Mouse (Mus musculus) midbrain, embryonic 12.5 days (tissue): ENCODE results near the gene Iffo1. TPM values are rescaled to one million over a fixed set of nuclear protein-coding genes. Genes with fewer than 3 reads are reported as not detected.
A peak's percentile ranks its signal among the peaks of the same experiment; 100 is the strongest.
"Not testable (repeated sequence)": the region's sequence is repeated elsewhere in the genome, so short reads cannot be mapped to it uniquely, and the experiment has no call there.

Experiments
- ATAC-seq: fragments of 200-750 bp; cut with Nextera tagmentation; 2 replicates; pipeline ENCODE4 v1.8.0; 2017; ENCODE audit warnings: low read depth, moderate TSS enrichment, moderate library complexity; ENCODE audit not compliant: low FRiP score
- H3K27ac ChIP-seq: fragments of 300-500 bp; sonication (generic); replicated peaks from 2 replicates; pipeline ENCODE4 v1.5.1; 2016; ENCODE audit warnings: mild to moderate bottlenecking
- H3K27me3 ChIP-seq: fragments of 300-500 bp; sonication (generic); 2 replicates; pipeline ENCODE4 v1.6.1; 2016; ENCODE audit warnings: mild to moderate bottlenecking
- H3K36me3 ChIP-seq: fragments of 300-500 bp; sonication (generic); 2 replicates; pipeline ENCODE4 v1.6.1; 2016
- H3K4me1 ChIP-seq: fragments of 300-500 bp; sonication (generic); 2 replicates; pipeline ENCODE4 v1.6.1; 2016
- H3K4me2 ChIP-seq: fragments of 300-500 bp; sonication (generic); replicated peaks from 2 replicates; pipeline ENCODE4 v1.6.1; 2016; ENCODE audit warnings: mild to moderate bottlenecking, moderate library complexity
- H3K4me3 ChIP-seq: fragments of 300-500 bp; sonication (generic); 2 replicates; pipeline ENCODE4 v1.5.1; 2016; ENCODE audit warnings: mild to moderate bottlenecking
- H3K9ac ChIP-seq: fragments of 300-500 bp; sonication (generic); replicated peaks from 2 replicates; pipeline ENCODE4 v1.6.1; 2016; ENCODE audit warnings: mild to moderate bottlenecking, moderate library complexity
- H3K9me3 ChIP-seq: fragments of 300-500 bp; sonication (generic); 2 replicates; pipeline ENCODE4 v1.6.1; 2016; ENCODE audit warnings: mild to moderate bottlenecking
- WGBS: fragments of 180-500 bp; shearing (Covaris S2); methylation state at CpG from one replicate; pipeline ENCODE4 v1.1.7; 2016; 5-methylcytosine and 5-hydroxymethylcytosine counted together
- polyA plus RNA-seq: library from polyadenylated mRNA; unstranded; fragments of >200 nt; fragmentation: Nextera tagmentation; extraction: Ambion mirVana; gene quantifications from 2 replicates; pipeline ENCODE4 v1.2.1, GENCODE M21; 2016

Gene Iffo1
- polyA plus RNA-seq, 1 experiment from 2014 or later: 18.7 TPM

GRCm38 (mm10) chr6:125156491-125156890, 11.4 kb downstream of the Iffo1 start:
- no peak overlapping the region for H3K4me2 ChIP-seq
- H3K4me3 ChIP-seq: no peak overlapping the region
- WGBS: 89% methylated on average over 3 of the region's 3 CpGs
- H3K4me1 ChIP-seq: peaks cover 27% of the 10 kb centered on the region
- no peak for ATAC-seq
- peak overlapping the region; percentile 80; the same call in 1 of the 2 replicates for H3K27ac ChIP-seq
- H3K27me3 ChIP-seq: no peaks in the 10 kb centered on the region
- no peaks in the 10 kb centered on the region for H3K9me3 ChIP-seq
- H3K9ac ChIP-seq: no peak overlapping the region
- peaks cover 66% of the 10 kb centered on the region for H3K36me3 ChIP-seq

- Histone ChIP-seq H3K27me3 (no peaks in the 10 kb centered on the region), H3K4me2 (no peak overlapping the region), H3K36me3 (peaks cover 61% of the 10 kb centered on the region), H3K4me3 (no peak overlapping the region), H3K9ac (peak overlapping the region; percentile 37), H3K27ac (peak overlapping the region; percentile 80), H3K9me3 (no peaks in the 10 kb centered on the region), H3K4me1 (peaks cover 29% of the 10 kb centered on the region)
- peak; percentile 11; the same call in 1 of the 2 replicates for ATAC-seq
- WGBS: 22% methylated on average over 7 of the region's 7 CpGs
Measured at GRCm38 (mm10) chr6:125156903-125157614, 12.0 kb downstream of the Iffo1 start.

GRCm38 (mm10) chr6:125158944-125159492, 14.0 kb downstream of the Iffo1 start:
- H3K27me3 ChIP-seq: no peaks in the 10 kb centered on the region
- 0 out of 2 replicates have a peak overlapping the region, but pooled peaks have one; percentile 15 for H3K9ac ChIP-seq
- no peaks in the 10 kb centered on the region for H3K9me3 ChIP-seq
- H3K4me2 ChIP-seq: no peak overlapping the region
- ATAC-seq: no peak
- H3K36me3 ChIP-seq: peaks cover 55% of the 10 kb centered on the region
- 87% methylated on average over 15 of the region's 15 CpGs for WGBS
- H3K27ac ChIP-seq: 0 out of 2 replicates have a peak overlapping the region, but pooled peaks have one; percentile 35
- H3K4me3 ChIP-seq: no peak overlapping the region
- peaks cover 38% of the 10 kb centered on the region for H3K4me1 ChIP-seq

GRCm38 (mm10) chr6:125159773-125160557, 14.9 kb downstream of the Iffo1 start:
- 0 out of 2 replicates have a peak overlapping the region, but pooled peaks have one; percentile 3 for H3K9ac ChIP-seq
- no peak for ATAC-seq
- peak overlapping the region; percentile 56; the same call in 1 of the 2 replicates for H3K27ac ChIP-seq
- H3K4me2 ChIP-seq: no peak overlapping the region
- no peaks in the 10 kb centered on the region for H3K9me3 ChIP-seq
- H3K27me3 ChIP-seq: no peaks in the 10 kb centered on the region
- H3K4me3 ChIP-seq: no peak overlapping the region
- H3K4me1 ChIP-seq: peaks cover 43% of the 10 kb centered on the region
- peaks cover 52% of the 10 kb centered on the region for H3K36me3 ChIP-seq
- WGBS: 89% methylated on average over 7 of the region's 7 CpGs

GRCm38 (mm10) chr6:125160558-125160853, 15.5 kb downstream of the Iffo1 start:
- no peaks in the 10 kb centered on the region for H3K27me3 ChIP-seq
- H3K4me3 ChIP-seq: no peak overlapping the region
- peaks cover 47% of the 10 kb centered on the region for H3K36me3 ChIP-seq
- peak overlapping the region; percentile 56; the same call in 1 of the 2 replicates for H3K27ac ChIP-seq
- H3K4me2 ChIP-seq: no peak overlapping the region
- no peak overlapping the region for H3K9ac ChIP-seq
- peaks cover 43% of the 10 kb centered on the region for H3K4me1 ChIP-seq
- no peak for ATAC-seq
- 51% methylated on average over 10 of the region's 10 CpGs for WGBS
- H3K9me3 ChIP-seq: no peaks in the 10 kb centered on the region

GRCm38 (mm10) chr6:125160854-125161760, 16.1 kb downstream of the Iffo1 start:
- Histone ChIP-seq H3K4me2 (0 out of 2 replicates have a peak overlapping the region, but pooled peaks have one; percentile 7), H3K4me1 (peaks cover 47% of the 10 kb centered on the region), H3K27ac (peak overlapping the region; percentile 56), H3K4me3 (no peak overlapping the region), H3K9ac (no peak overlapping the region), H3K36me3 (peaks cover 46% of the 10 kb centered on the region), H3K27me3 (no peaks in the 10 kb centered on the region), H3K9me3 (no peaks in the 10 kb centered on the region)
- no peak for ATAC-seq
- WGBS: 17% methylated on average over 22 of the region's 22 CpGs

GRCm38 (mm10) chr6:125161971-125162370, 16.9 kb downstream of the Iffo1 start:
- H3K4me2 ChIP-seq, H3K9me3 ChIP-seq, H3K4me3 ChIP-seq, H3K27me3 ChIP-seq, ATAC-seq, H3K27ac ChIP-seq, H3K9ac ChIP-seq: not testable (repeated sequence)
- Histone ChIP-seq H3K4me1 (peaks cover 49% of the 10 kb centered on the region), H3K36me3 (peaks cover 46% of the 10 kb centered on the region)
- 14% methylated on average over 4 of the region's 5 CpGs for WGBS

- not testable (repeated sequence) for H3K9ac ChIP-seq, H3K4me3 ChIP-seq, ATAC-seq, H3K27ac ChIP-seq, H3K27me3 ChIP-seq, H3K9me3 ChIP-seq
- WGBS: 73% methylated on average over 13 of the region's 16 CpGs
- Histone ChIP-seq H3K4me2 (0 out of 2 replicates have a peak overlapping the region, but pooled peaks have one; percentile 13), H3K36me3 (peaks cover 49% of the 10 kb centered on the region), H3K4me1 (peaks cover 49% of the 10 kb centered on the region)
Measured at GRCm38 (mm10) chr6:125162615-125163305, 17.7 kb downstream of the Iffo1 start.

- WGBS: 3% methylated on average over 20 of the region's 20 CpGs
- Histone ChIP-seq H3K27me3 (no peaks in the 10 kb centered on the region), H3K4me1 (peaks cover 49% of the 10 kb centered on the region), H3K4me2 (peak overlapping the region; percentile 96), H3K36me3 (peaks cover 55% of the 10 kb centered on the region), H3K27ac (peak overlapping the region; percentile 95), H3K9ac (peak overlapping the region; percentile 97), H3K4me3 (peak overlapping the region; percentile 86), H3K9me3 (no peaks in the 10 kb centered on the region)
- ATAC-seq: no peak
Measured at GRCm38 (mm10) chr6:125163801-125164657, 19.0 kb downstream of the Iffo1 start.

- peaks cover 55% of the 10 kb centered on the region for H3K36me3 ChIP-seq
- peak overlapping the region; percentile 97 for H3K9ac ChIP-seq
- peak overlapping the region; percentile 86 for H3K4me3 ChIP-seq
- peak; percentile 35 for ATAC-seq
- peak overlapping the region; percentile 95 for H3K27ac ChIP-seq
- H3K9me3 ChIP-seq: no peaks in the 10 kb centered on the region
- H3K27me3 ChIP-seq: no peaks in the 10 kb centered on the region
- peaks cover 49% of the 10 kb centered on the region for H3K4me1 ChIP-seq
- H3K4me2 ChIP-seq: peak overlapping the region; percentile 96
- under 1% methylated on average over 39 of the region's 39 CpGs for WGBS
Measured at GRCm38 (mm10) chr6:125164672-125165327, 19.8 kb downstream of the Iffo1 start.
